Mouse (Mus musculus): ENCODE data around the gene Camta1. TPM values are rescaled to one million over a fixed set of nuclear protein-coding genes. Genes with fewer than 3 reads are reported as not detected.

Camta1 gene
- polyA plus RNA-seq, 1 experiment from 2014 or later = 93.9 TPM

- H3K27me3 ChIP-seq (replicated peaks; ENCODE audit: control insufficient read depth, insufficient read depth, low read length) = no peaks in the 10 kb centered on the region
- DNase-seq (ENCODE audit: low spot score) (no peak), ATAC-seq (replicated peaks; ENCODE audit: low FRiP score) (no peak)
- no peaks in the 10 kb centered on the region for H3K36me3 ChIP-seq (ENCODE audit: control insufficient read depth, insufficient read depth, low read length)
- H3K9ac ChIP-seq (ENCODE audit: low read depth, low read length) = no peak overlapping the region
- no peaks in the 10 kb centered on the region for H3K4me1 ChIP-seq (replicated peaks; ENCODE audit: control insufficient read depth, insufficient read depth, low read length)
- no peak overlapping the region for H3K4me2 ChIP-seq
- no peak overlapping the region for H3K4me3 ChIP-seq (ENCODE audit: low read depth, low read length)
- no peaks in the 10 kb centered on the region for H3K9me3 ChIP-seq (ENCODE audit: control insufficient read depth, low read length)
- H3K27ac ChIP-seq (ENCODE audit: low read depth, low read length) = no peak overlapping the region
- 64% methylated on average over 16 of the region's 16 CpGs for WGBS
These were observed 205.9 kb downstream of the Camta1 start for GRCm38 (mm10) chr4:151655637-151656385.

- no peak for ATAC-seq (replicated peaks; ENCODE audit: low FRiP score)
- H3K4me2 ChIP-seq = no peak overlapping the region
- H3K9me3 ChIP-seq (ENCODE audit: control insufficient read depth, low read length) = no peaks in the 10 kb centered on the region
- no peak overlapping the region for H3K9ac ChIP-seq (ENCODE audit: low read depth, low read length)
- DNase-seq (ENCODE audit: low spot score) = no peak
- 70% methylated on average over 4 of the region's 4 CpGs for WGBS
- no peak overlapping the region for H3K27ac ChIP-seq (ENCODE audit: low read depth, low read length)
- H3K4me1 ChIP-seq (replicated peaks; ENCODE audit: control insufficient read depth, insufficient read depth, low read length) = no peaks in the 10 kb centered on the region
- H3K4me3 ChIP-seq (ENCODE audit: low read depth, low read length) = no peak overlapping the region
- no peaks in the 10 kb centered on the region for H3K27me3 ChIP-seq (replicated peaks; ENCODE audit: control insufficient read depth, insufficient read depth, low read length)
- H3K36me3 ChIP-seq (ENCODE audit: control insufficient read depth, insufficient read depth, low read length) = no peaks in the 10 kb centered on the region
These were observed 206.4 kb downstream of the Camta1 start for GRCm38 (mm10) chr4:151655227-151655626.

GRCm38 (mm10) chr4:151642418-151642817, 219.3 kb downstream of the Camta1 start:
- ATAC-seq (replicated peaks; ENCODE audit: low FRiP score) (no peak), DNase-seq (ENCODE audit: low spot score) (no peak)
- 78% methylated on average over 2 of the region's 2 CpGs for WGBS
- Histone ChIP-seq H3K9ac (ENCODE audit: low read depth, low read length) (no peak overlapping the region), H3K4me2 (no peak overlapping the region), H3K36me3 (ENCODE audit: control insufficient read depth, insufficient read depth, low read length) (no peaks in the 10 kb centered on the region), H3K9me3 (ENCODE audit: control insufficient read depth, low read length) (no peaks in the 10 kb centered on the region), H3K27ac (ENCODE audit: low read depth, low read length) (no peak overlapping the region), H3K4me3 (ENCODE audit: low read depth, low read length) (no peak overlapping the region), H3K27me3 (replicated peaks; ENCODE audit: control insufficient read depth, insufficient read depth, low read length) (no peaks in the 10 kb centered on the region), H3K4me1 (replicated peaks; ENCODE audit: control insufficient read depth, insufficient read depth, low read length) (no peaks in the 10 kb centered on the region)

GRCm38 (mm10) chr4:151640971-151641370, 220.7 kb downstream of the Camta1 start:
- H3K27me3 ChIP-seq (replicated peaks; ENCODE audit: control insufficient read depth, insufficient read depth, low read length) = no peaks in the 10 kb centered on the region
- WGBS = 66% methylated on average over 8 of the region's 8 CpGs
- H3K27ac ChIP-seq (ENCODE audit: low read depth, low read length) = no peak overlapping the region
- no peaks in the 10 kb centered on the region for H3K4me1 ChIP-seq (replicated peaks; ENCODE audit: control insufficient read depth, insufficient read depth, low read length)
- DNase-seq (ENCODE audit: low spot score) = no peak
- no peak for ATAC-seq (replicated peaks; ENCODE audit: low FRiP score)
- H3K9ac ChIP-seq (ENCODE audit: low read depth, low read length) = no peak overlapping the region
- H3K36me3 ChIP-seq (ENCODE audit: control insufficient read depth, insufficient read depth, low read length) = no peaks in the 10 kb centered on the region
- H3K4me2 ChIP-seq = no peak overlapping the region
- no peak overlapping the region for H3K4me3 ChIP-seq (ENCODE audit: low read depth, low read length)
- no peaks in the 10 kb centered on the region for H3K9me3 ChIP-seq (ENCODE audit: control insufficient read depth, low read length)

- Histone ChIP-seq H3K27me3 (replicated peaks; ENCODE audit: control insufficient read depth, insufficient read depth, low read length) (no peaks in the 10 kb centered on the region), H3K27ac (ENCODE audit: low read depth, low read length) (no peak overlapping the region), H3K4me1 (replicated peaks; ENCODE audit: control insufficient read depth, insufficient read depth, low read length) (no peaks in the 10 kb centered on the region), H3K36me3 (ENCODE audit: control insufficient read depth, insufficient read depth, low read length) (no peaks in the 10 kb centered on the region), H3K4me3 (ENCODE audit: low read depth, low read length) (no peak overlapping the region), H3K9ac (ENCODE audit: low read depth, low read length) (no peak overlapping the region), H3K9me3 (ENCODE audit: control insufficient read depth, low read length) (no peaks in the 10 kb centered on the region), H3K4me2 (no peak overlapping the region)
- no peak for ATAC-seq (replicated peaks; ENCODE audit: low FRiP score)
- WGBS = 23% methylated on average over 9 of the region's 9 CpGs
- DNase-seq (ENCODE audit: low spot score) = no peak
These were observed 222.7 kb downstream of the Camta1 start for GRCm38 (mm10) chr4:151638941-151639340.

- Histone ChIP-seq H3K27ac (ENCODE audit: low read depth, low read length) (no peak overlapping the region), H3K4me2 (no peak overlapping the region), H3K9ac (ENCODE audit: low read depth, low read length) (no peak overlapping the region), H3K9me3 (ENCODE audit: control insufficient read depth, low read length) (no peaks in the 10 kb centered on the region), H3K4me1 (replicated peaks; ENCODE audit: control insufficient read depth, insufficient read depth, low read length) (no peaks in the 10 kb centered on the region), H3K4me3 (ENCODE audit: low read depth, low read length) (no peak overlapping the region), H3K36me3 (ENCODE audit: control insufficient read depth, insufficient read depth, low read length) (no peaks in the 10 kb centered on the region), H3K27me3 (replicated peaks; ENCODE audit: control insufficient read depth, insufficient read depth, low read length) (no peaks in the 10 kb centered on the region)
- no peak for DNase-seq (ENCODE audit: low spot score)
- 57% methylated on average over 9 of the region's 9 CpGs for WGBS
- ATAC-seq (replicated peaks; ENCODE audit: low FRiP score) = no peak
These were observed 224.3 kb downstream of the Camta1 start for GRCm38 (mm10) chr4:151637348-151637747.

GRCm38 (mm10) chr4:151634771-151635170, 226.9 kb downstream of the Camta1 start:
- Histone ChIP-seq H3K27ac (ENCODE audit: low read depth, low read length) (no peak overlapping the region), H3K9ac (ENCODE audit: low read depth, low read length) (no peak overlapping the region), H3K4me2 (no peak overlapping the region), H3K4me3 (ENCODE audit: low read depth, low read length) (no peak overlapping the region), H3K9me3 (ENCODE audit: control insufficient read depth, low read length) (no peaks in the 10 kb centered on the region), H3K4me1 (replicated peaks; ENCODE audit: control insufficient read depth, insufficient read depth, low read length) (no peaks in the 10 kb centered on the region), H3K36me3 (ENCODE audit: control insufficient read depth, insufficient read depth, low read length) (no peaks in the 10 kb centered on the region), H3K27me3 (replicated peaks; ENCODE audit: control insufficient read depth, insufficient read depth, low read length) (no peaks in the 10 kb centered on the region)
- WGBS = 43% methylated on average over 6 of the region's 6 CpGs
- ATAC-seq (replicated peaks; ENCODE audit: low FRiP score) = no peak
- no peak for DNase-seq (ENCODE audit: low spot score)

- no peaks in the 10 kb centered on the region for H3K9me3 ChIP-seq (ENCODE audit: control insufficient read depth, low read length)
- no peaks in the 10 kb centered on the region for H3K27me3 ChIP-seq (replicated peaks; ENCODE audit: control insufficient read depth, insufficient read depth, low read length)
- H3K36me3 ChIP-seq (ENCODE audit: control insufficient read depth, insufficient read depth, low read length) = no peaks in the 10 kb centered on the region
- no peak overlapping the region for H3K27ac ChIP-seq (ENCODE audit: low read depth, low read length)
- no peak overlapping the region for H3K4me3 ChIP-seq (ENCODE audit: low read depth, low read length)
- WGBS = 82% methylated on average over 8 of the region's 8 CpGs
- H3K4me2 ChIP-seq = no peak overlapping the region
- H3K9ac ChIP-seq (ENCODE audit: low read depth, low read length) = no peak overlapping the region
- DNase-seq (ENCODE audit: low spot score) (no peak), ATAC-seq (replicated peaks; ENCODE audit: low FRiP score) (no peak)
- no peaks in the 10 kb centered on the region for H3K4me1 ChIP-seq (replicated peaks; ENCODE audit: control insufficient read depth, insufficient read depth, low read length)
These were observed 227.9 kb downstream of the Camta1 start for GRCm38 (mm10) chr4:151633795-151634194.

- Histone ChIP-seq H3K27ac (ENCODE audit: low read depth, low read length) (no peak overlapping the region), H3K9ac (ENCODE audit: low read depth, low read length) (no peak overlapping the region), H3K4me3 (ENCODE audit: low read depth, low read length) (no peak overlapping the region), H3K4me2 (no peak overlapping the region), H3K9me3 (ENCODE audit: control insufficient read depth, low read length) (no peaks in the 10 kb centered on the region), H3K36me3 (ENCODE audit: control insufficient read depth, insufficient read depth, low read length) (no peaks in the 10 kb centered on the region), H3K4me1 (replicated peaks; ENCODE audit: control insufficient read depth, insufficient read depth, low read length) (no peaks in the 10 kb centered on the region), H3K27me3 (replicated peaks; ENCODE audit: control insufficient read depth, insufficient read depth, low read length) (no peaks in the 10 kb centered on the region)
- DNase-seq (ENCODE audit: low spot score) (no peak), ATAC-seq (replicated peaks; ENCODE audit: low FRiP score) (no peak)
- WGBS = 71% methylated on average over 6 of the region's 6 CpGs
These were observed 229.4 kb downstream of the Camta1 start for GRCm38 (mm10) chr4:151632321-151632720.
